Mouse (Mus musculus) liver, embryonic 12.5 days (tissue): ENCODE data around the gene Eml3. TPM values are rescaled to one million over a fixed set of nuclear protein-coding genes. Genes with fewer than 3 reads are reported as not detected.
"Not testable (repeated sequence)": the region's sequence is repeated elsewhere in the genome, so short reads cannot be mapped to it uniquely, and the experiment has no call there.

Experiments
- ATAC-seq: fragments of 200-750 bp; cut with Nextera tagmentation; 2 replicates; pipeline ENCODE4 v1.8.0; 2017; ENCODE audit warnings: moderate number of reproducible peaks, mild to moderate bottlenecking, moderate library complexity
- H3K27ac ChIP-seq: fragments of 300-500 bp; sonication (generic); 2 replicates; pipeline ENCODE4 v1.5.1; 2016; ENCODE audit warnings: mild to moderate bottlenecking
- H3K27me3 ChIP-seq: fragments of 300-500 bp; sonication (generic); replicated peaks from 2 replicates; pipeline ENCODE4 v1.6.1; 2016; ENCODE audit warnings: mild to moderate bottlenecking, moderate library complexity
- H3K36me3 ChIP-seq: fragments of 300-500 bp; sonication (generic); 2 replicates; pipeline ENCODE4 v1.6.1; 2016; ENCODE audit warnings: mild to moderate bottlenecking, moderate library complexity
- H3K4me1 ChIP-seq: fragments of 300-500 bp; sonication (generic); 2 replicates; pipeline ENCODE4 v1.6.1; 2016
- H3K4me2 ChIP-seq: fragments of 300-500 bp; sonication (generic); 2 replicates; pipeline ENCODE4 v1.6.1; 2016; ENCODE audit warnings: mild to moderate bottlenecking, moderate library complexity
- H3K4me3 ChIP-seq: fragments of 300-500 bp; sonication (generic); 2 replicates; pipeline ENCODE4 v1.5.1; 2016; ENCODE audit warnings: mild to moderate bottlenecking, moderate library complexity
- H3K9ac ChIP-seq: fragments of 300-500 bp; sonication (generic); 2 replicates; pipeline ENCODE4 v1.6.1; 2016; ENCODE audit warnings: mild to moderate bottlenecking, moderate library complexity
- H3K9me3 ChIP-seq: fragments of 300-500 bp; sonication (generic); replicated peaks from 2 replicates; pipeline ENCODE4 v1.6.1; 2016; ENCODE audit warnings: mild to moderate bottlenecking, moderate library complexity
- whole genome bisulfite sequencing: fragments of 180-500 bp; shearing (Covaris S2); methylation state at CpG from one replicate; pipeline ENCODE4 v1.1.7; 2016; ENCODE audit not compliant: insufficient replicate concordance; 5-methylcytosine and 5-hydroxymethylcytosine counted together
- polyA plus RNA-seq: library from polyadenylated mRNA; unstranded; fragments of >200 nt; fragmentation: Nextera tagmentation; extraction: Ambion mirVana; gene quantifications from 2 replicates; pipeline ENCODE4 v1.2.1, GENCODE M21; 2016

Eml3 gene
- polyA plus RNA-seq, 1 experiment from 2014 or later, result 21.3 TPM

- Histone ChIP-seq H3K4me3 (no peak overlapping the region), H3K27ac (0 out of 2 replicates have a peak overlapping the region, but pooled peaks have one; percentile 86), H3K9ac (no peak overlapping the region; the same call in 1 of the 2 replicates), H3K9me3 (no peaks in the 10 kb centered on the region), H3K27me3 (no peaks in the 10 kb centered on the region), H3K4me1 (peaks cover 38% of the 10 kb centered on the region), H3K36me3 (peaks cover 80% of the 10 kb centered on the region), H3K4me2 (no peak overlapping the region)
- ATAC-seq, result no peak
- 88% methylated on average over 11 of the region's 11 CpGs for WGBS
Observed at GRCm38 (mm10) chr19:8965075-8965474, 35.7 kb downstream of the Eml3 start.

GRCm38 (mm10) chr19:8965771-8966170, 36.4 kb downstream of the Eml3 start:
- no peak for ATAC-seq
- H3K4me1 ChIP-seq, result peaks cover 40% of the 10 kb centered on the region
- 70% methylated on average over 8 of the region's 8 CpGs for WGBS
- peak overlapping the region; percentile 80; the same call in 1 of the 2 replicates for H3K4me3 ChIP-seq
- H3K4me2 ChIP-seq, result peak overlapping the region; percentile 67
- peak overlapping the region; percentile 70 for H3K9ac ChIP-seq
- H3K36me3 ChIP-seq, result peaks cover 80% of the 10 kb centered on the region
- no peaks in the 10 kb centered on the region for H3K9me3 ChIP-seq
- no peaks in the 10 kb centered on the region for H3K27me3 ChIP-seq
- peak overlapping the region; percentile 86 for H3K27ac ChIP-seq

GRCm38 (mm10) chr19:8966198-8966589, 36.8 kb downstream of the Eml3 start:
- no peak for ATAC-seq

GRCm38 (mm10) chr19:8966590-8967372, 37.4 kb downstream of the Eml3 start, which contains the start of gene Eef1g:
TSS of gene Eef1g (plus strand) at chr19:8967041.
- Histone ChIP-seq H3K36me3 (peaks cover 80% of the 10 kb centered on the region), H3K4me1 (peaks cover 47% of the 10 kb centered on the region), H3K9me3 (no peaks in the 10 kb centered on the region), H3K27ac (peak within 1 kb of the TSS; percentile 86), H3K4me2 (peak within 1 kb of the TSS; percentile 89), H3K27me3 (no peaks in the 10 kb centered on the region), H3K4me3 (peak within 1 kb of the TSS; percentile 80), H3K9ac (peak within 1 kb of the TSS; percentile 90)
- peak; percentile 99 for ATAC-seq
- 1% methylated on average over 52 of the region's 52 CpGs for WGBS

More at GRCm38 (mm10) chr19:8966198-8966589, 36.8 kb downstream of the Eml3 start:
- Histone ChIP-seq H3K9me3 (no peaks in the 10 kb centered on the region), H3K27me3 (no peaks in the 10 kb centered on the region), H3K4me2 (peak overlapping the region; percentile 67), H3K9ac (peak overlapping the region; percentile 70), H3K27ac (peak overlapping the region; percentile 86), H3K4me3 (peak overlapping the region; percentile 80), H3K4me1 (peaks cover 42% of the 10 kb centered on the region), H3K36me3 (peaks cover 80% of the 10 kb centered on the region)
- 41% methylated on average over 5 of the region's 5 CpGs for WGBS

- WGBS, result under 1% methylated on average over 8 of the region's 8 CpGs
- ATAC-seq, result no peak
- H3K36me3 ChIP-seq, result peaks cover 80% of the 10 kb centered on the region
- H3K4me2 ChIP-seq, result peak overlapping the region; percentile 89
- peak overlapping the region; percentile 82 for H3K27ac ChIP-seq
- no peaks in the 10 kb centered on the region for H3K27me3 ChIP-seq
- H3K4me3 ChIP-seq, result peak overlapping the region; percentile 80
- H3K4me1 ChIP-seq, result peaks cover 51% of the 10 kb centered on the region
- peak overlapping the region; percentile 90 for H3K9ac ChIP-seq
- no peaks in the 10 kb centered on the region for H3K9me3 ChIP-seq
Observed at GRCm38 (mm10) chr19:8967373-8967743, 38.0 kb downstream of the Eml3 start.

- Histone ChIP-seq H3K27me3 (no peaks in the 10 kb centered on the region), H3K36me3 (peaks cover 80% of the 10 kb centered on the region), H3K9me3 (no peaks in the 10 kb centered on the region), H3K4me3 (peak overlapping the region; percentile 80), H3K27ac (peak overlapping the region; percentile 82), H3K4me1 (peaks cover 51% of the 10 kb centered on the region), H3K4me2 (peak overlapping the region; percentile 89), H3K9ac (peak overlapping the region; percentile 90)
- no peak for ATAC-seq
- WGBS, result 2% methylated on average over 9 of the region's 9 CpGs
Observed at GRCm38 (mm10) chr19:8967893-8968292, 38.5 kb downstream of the Eml3 start.

GRCm38 (mm10) chr19:8972491-8972890, 43.1 kb downstream of the Eml3 start:
- not testable (repeated sequence) for H3K9ac ChIP-seq, H3K9me3 ChIP-seq, H3K4me2 ChIP-seq, H3K4me3 ChIP-seq, H3K27ac ChIP-seq, ATAC-seq, H3K27me3 ChIP-seq
- WGBS, result 70% methylated on average over 8 of the region's 8 CpGs
- peaks cover 49% of the 10 kb centered on the region for H3K4me1 ChIP-seq
- peaks cover 92% of the 10 kb centered on the region for H3K36me3 ChIP-seq

- Histone ChIP-seq H3K9me3 (no peaks in the 10 kb centered on the region), H3K36me3 (peaks cover 100% of the 10 kb centered on the region), H3K4me1 (peaks cover 32% of the 10 kb centered on the region), H3K9ac (no peak overlapping the region), H3K27me3 (no peaks in the 10 kb centered on the region), H3K4me3 (no peak overlapping the region), H3K27ac (no peak overlapping the region), H3K4me2 (no peak overlapping the region)
- no peak for ATAC-seq
- WGBS, result 76% methylated on average over 1 of the region's 1 CpGs
Observed at GRCm38 (mm10) chr19:8974638-8975037, 45.3 kb downstream of the Eml3 start.

- Histone ChIP-seq H3K9me3 (no peaks in the 10 kb centered on the region), H3K36me3 (peaks cover 100% of the 10 kb centered on the region), H3K27ac (no peak overlapping the region), H3K4me2 (no peak overlapping the region), H3K9ac (no peak overlapping the region), H3K4me3 (no peak overlapping the region), H3K27me3 (no peaks in the 10 kb centered on the region), H3K4me1 (peaks cover 34% of the 10 kb centered on the region)
- ATAC-seq, result no peak
- WGBS, result 81% methylated on average over 2 of the region's 2 CpGs
Observed at GRCm38 (mm10) chr19:8975491-8975890, 46.1 kb downstream of the Eml3 start.

- no peaks in the 10 kb centered on the region for H3K27me3 ChIP-seq
- no peak overlapping the region for H3K27ac ChIP-seq
- H3K4me3 ChIP-seq, result no peak overlapping the region
- H3K4me1 ChIP-seq, result peaks cover 31% of the 10 kb centered on the region
- 68% methylated on average over 3 of the region's 3 CpGs for WGBS
- H3K9ac ChIP-seq, result no peak overlapping the region
- ATAC-seq, result no peak
- no peak overlapping the region for H3K4me2 ChIP-seq
- H3K36me3 ChIP-seq, result peaks cover 95% of the 10 kb centered on the region
- H3K9me3 ChIP-seq, result no peaks in the 10 kb centered on the region
Observed at GRCm38 (mm10) chr19:8976535-8976934, 47.2 kb downstream of the Eml3 start.

GRCm38 (mm10) chr19:8980771-8981170, 51.4 kb downstream of the Eml3 start:
- Histone ChIP-seq H3K36me3 (peaks cover 53% of the 10 kb centered on the region), H3K9me3 (no peaks in the 10 kb centered on the region), H3K4me3 (no peak overlapping the region), H3K27me3 (peaks cover 4% of the 10 kb centered on the region), H3K9ac (no peak overlapping the region), H3K27ac (0 out of 2 replicates have a peak overlapping the region, but pooled peaks have one; percentile 37), H3K4me1 (peaks cover 43% of the 10 kb centered on the region), H3K4me2 (no peak overlapping the region)
- 43% methylated on average over 5 of the region's 5 CpGs for WGBS
- ATAC-seq, result no peak

- H3K36me3 ChIP-seq, result peaks cover 45% of the 10 kb centered on the region
- H3K27ac ChIP-seq, result no peak overlapping the region
- ATAC-seq, result no peak
- no peak overlapping the region for H3K4me2 ChIP-seq
- no peaks in the 10 kb centered on the region for H3K9me3 ChIP-seq
- H3K4me1 ChIP-seq, result peaks cover 43% of the 10 kb centered on the region
- no peak overlapping the region for H3K9ac ChIP-seq
- H3K4me3 ChIP-seq, result no peak overlapping the region
- H3K27me3 ChIP-seq, result peaks cover 12% of the 10 kb centered on the region
- 67% methylated on average over 2 of the region's 2 CpGs for WGBS
Observed at GRCm38 (mm10) chr19:8981450-8982168, 52.3 kb downstream of the Eml3 start.
